Mouse (Mus musculus) right cerebral cortex, postnatal 10 days (tissue): ENCODE data around the gene Gm45233.

Experiments used
- DNase-seq, 2 experiments: peaks; one replicate each; pipeline ENCODE4 v3.0.0; 2021; ENCODE audit warnings: low spot score in 2 of 2

The Gm45233 gene

DNA sequence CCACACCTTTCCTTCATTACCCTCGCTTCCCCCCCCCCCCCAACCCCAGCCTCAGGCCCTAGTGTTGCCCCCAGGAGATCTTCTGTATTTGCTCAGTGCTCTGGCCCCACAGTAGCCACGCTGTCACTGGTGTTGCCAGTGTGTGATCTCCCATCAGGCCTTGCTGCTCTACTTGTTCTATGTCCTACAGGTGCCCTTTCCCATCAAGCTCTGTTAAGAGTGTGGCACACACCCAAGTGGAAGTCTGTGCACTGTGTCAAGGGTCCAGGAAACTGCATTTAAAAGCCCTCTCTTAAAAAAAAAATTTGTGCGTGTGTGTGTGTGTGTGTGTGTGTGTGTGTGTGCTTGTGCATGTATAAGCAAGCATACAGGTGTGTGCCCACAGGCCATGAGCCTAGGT, 4.3 kb downstream of the Gm45233 start:
- DNase-seq = no peak

DNA sequence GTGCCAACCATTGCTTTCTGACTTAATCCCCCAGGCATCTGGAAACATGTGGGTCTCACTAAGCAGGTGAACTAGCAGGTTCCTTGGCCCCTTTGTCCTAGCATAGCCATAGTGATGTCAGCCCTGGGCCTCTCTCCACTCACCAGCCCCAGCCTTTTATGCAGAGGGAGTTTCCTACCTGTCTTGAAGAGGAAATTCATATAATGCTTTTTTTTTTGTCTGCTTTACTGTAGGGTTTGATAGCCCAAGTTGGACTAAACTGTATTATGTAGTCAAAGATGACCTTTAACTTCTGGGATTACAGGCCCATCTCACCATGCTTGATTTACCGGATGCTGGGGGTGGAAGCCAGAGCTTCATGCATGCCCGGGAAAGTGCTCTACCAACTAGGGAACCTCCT, 5.9 kb downstream of the Gm45233 start:
- no peak for DNase-seq

DNA sequence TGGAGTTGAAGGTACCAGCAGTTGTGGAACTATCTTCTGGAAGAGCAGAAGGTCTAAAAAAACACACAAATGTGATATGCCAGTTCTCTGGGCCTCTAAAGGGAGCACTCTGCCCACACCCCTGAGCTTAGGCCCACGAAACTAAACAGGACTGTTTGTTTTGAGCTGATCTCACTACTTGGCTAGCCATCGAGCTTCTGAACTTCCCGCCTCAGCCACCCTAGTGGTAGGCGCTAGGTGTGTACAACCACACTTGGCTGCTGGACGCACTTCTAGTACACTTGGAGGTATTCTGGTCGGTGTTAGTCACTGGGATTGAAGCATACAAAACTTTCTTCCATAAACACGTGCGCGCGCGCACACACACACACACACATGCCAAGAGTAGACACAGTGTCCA, 7.8 kb downstream of the Gm45233 start:
- no peak for DNase-seq

DNA sequence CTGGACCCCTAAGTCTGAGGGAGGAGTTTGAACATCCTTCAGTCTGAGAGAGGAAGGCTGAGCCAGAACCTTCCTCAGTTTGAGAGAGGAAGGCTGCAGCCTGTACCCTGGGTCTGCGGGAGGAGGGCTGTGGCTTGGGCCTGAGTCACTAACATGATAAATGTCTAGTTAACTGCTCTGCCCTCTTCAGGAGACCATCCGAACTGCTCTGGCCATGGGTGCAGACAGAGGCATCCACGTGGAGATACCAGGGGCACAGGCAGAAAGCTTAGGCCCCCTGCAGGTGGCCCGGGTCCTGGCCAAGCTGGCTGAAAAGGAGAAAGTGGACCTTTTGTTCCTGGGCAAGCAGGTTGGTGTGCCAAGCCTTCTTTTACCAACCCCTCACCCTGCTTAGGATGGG, 8.7 kb downstream of the Gm45233 start:
- no peak for DNase-seq

- DNase-seq = no peak
Observed at GRCm38 (mm10) chr7:43453599-43454355, 9.8 kb downstream of the Gm45233 start.

- no peak for DNase-seq
Observed at GRCm38 (mm10) chr7:43454371-43454770, 10.4 kb downstream of the Gm45233 start.

DNA sequence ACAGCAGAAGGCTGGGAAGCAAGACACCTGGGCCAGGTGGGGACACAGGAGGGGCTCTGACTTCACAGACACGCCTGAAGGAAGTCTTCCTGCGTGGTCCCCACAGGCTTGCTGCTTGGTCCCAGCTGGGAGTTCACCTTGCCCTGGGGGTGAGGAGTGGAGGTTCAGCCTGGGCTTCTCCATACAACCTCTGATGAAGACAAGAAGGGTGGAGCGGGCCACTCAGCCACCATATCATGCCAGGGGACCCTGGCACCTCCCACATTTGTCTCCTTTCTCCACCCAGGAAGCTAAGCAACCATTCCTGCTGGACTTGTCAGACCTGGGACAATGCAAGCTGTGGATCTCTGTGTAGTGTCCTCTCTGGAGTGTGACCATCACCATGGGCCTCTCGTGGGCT, 18.9 kb downstream of the Gm45233 start, which contains the start of gene Vsig10l:
Vsig10l (plus strand) TSS at position 301 of the 400 bp plus-strand sequence.
- no peak for DNase-seq

GRCm38 (mm10) chr7:43463976-43464375, 20.0 kb downstream of the Gm45233 start:
- DNase-seq = no peak

- DNase-seq = no peak
Observed at GRCm38 (mm10) chr7:43464864-43465343, 21.0 kb downstream of the Gm45233 start.

DNA sequence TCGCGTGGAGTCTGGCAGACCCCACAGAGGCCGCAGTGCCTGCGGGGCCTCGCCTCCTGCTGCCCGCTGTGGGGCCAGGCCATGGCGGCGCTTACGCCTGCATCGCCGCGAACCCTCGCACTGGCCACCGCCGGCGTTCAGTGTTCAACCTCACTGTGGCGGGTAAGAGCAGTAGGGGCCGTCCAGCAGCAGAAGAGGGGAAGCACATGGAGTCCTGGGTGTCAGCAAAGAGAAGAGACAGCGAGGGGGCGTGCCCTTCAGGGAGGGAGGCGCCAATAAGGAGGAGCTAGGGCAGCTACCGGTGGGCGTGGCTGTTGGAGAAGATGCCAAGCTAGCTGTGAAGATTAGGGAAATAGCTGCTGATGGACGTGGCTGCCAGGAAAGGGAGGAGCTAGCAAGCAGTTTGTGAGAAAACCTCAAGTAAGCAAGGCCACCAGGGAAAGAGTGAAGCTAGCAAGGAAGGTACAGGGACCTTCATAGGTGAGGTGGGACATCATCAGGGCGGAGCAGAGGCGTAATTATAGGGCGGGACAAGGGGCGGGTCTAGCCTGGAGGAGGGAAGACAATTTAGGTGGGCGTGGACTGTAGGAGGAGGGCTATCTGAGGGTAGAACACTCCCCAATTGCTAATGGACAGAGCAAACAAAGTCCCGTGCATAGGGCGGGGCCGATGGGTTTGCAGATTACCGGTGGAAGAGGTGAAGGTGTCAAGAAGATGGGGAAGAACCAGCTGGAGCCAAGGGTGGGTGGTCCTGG, 21.6 kb downstream of the Gm45233 start:
- peak; percentile 91 to 93 for DNase-seq

DNA sequence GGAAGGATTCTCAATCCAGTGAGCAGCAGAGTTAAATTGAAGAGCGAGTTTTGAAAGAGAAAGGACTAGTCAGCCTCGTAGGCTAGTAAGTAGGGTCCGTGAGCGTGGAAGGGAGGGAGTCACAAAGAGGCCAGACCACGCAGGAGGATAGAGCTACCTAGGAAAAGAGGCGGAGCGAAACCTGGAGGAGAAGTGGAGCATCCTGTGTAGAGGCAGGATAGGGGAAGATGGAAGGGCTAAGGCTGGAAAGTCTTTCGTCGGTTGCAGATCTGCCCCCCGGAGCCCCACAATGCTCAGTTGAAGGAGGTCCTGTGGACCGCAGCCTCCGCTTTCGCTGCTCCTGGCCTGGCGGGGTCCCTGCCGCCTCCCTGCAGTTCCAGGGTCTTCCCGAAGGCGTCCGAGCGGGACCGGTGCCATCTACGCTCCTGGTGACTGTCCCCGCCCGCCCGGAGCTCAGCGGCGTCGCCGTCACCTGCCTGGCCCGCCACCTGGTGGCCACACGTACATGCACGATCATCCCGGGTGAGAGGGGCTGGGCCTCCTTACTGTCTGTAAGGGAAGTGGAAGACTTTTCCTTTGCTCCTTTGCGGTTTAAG, 22.3 kb downstream of the Gm45233 start:
- DNase-seq = peak; percentile 86 to 87

DNA sequence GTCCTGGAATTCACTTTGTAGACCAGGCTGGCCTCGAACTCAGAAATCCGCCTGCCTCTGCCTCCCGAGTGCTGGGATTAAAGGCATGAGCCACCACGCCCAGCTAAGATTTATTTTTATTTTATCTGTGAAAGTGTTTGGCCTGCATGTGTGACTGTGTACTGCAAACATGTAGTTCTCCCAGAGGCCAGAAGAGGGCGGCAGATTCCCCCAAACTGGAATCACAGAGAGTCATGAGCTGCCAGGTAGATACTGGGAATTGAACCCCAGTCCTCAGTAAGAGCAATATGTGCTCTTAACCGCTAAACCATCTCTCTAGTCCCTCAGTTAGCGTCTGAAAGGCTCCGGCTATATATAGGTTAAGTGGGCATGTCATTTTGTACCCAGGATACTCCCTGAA, 26.4 kb downstream of the Gm45233 start:
- no peak for DNase-seq

GRCm38 (mm10) chr7:43475706-43476105, 31.8 kb downstream of the Gm45233 start:
- no peak for DNase-seq

DNA sequence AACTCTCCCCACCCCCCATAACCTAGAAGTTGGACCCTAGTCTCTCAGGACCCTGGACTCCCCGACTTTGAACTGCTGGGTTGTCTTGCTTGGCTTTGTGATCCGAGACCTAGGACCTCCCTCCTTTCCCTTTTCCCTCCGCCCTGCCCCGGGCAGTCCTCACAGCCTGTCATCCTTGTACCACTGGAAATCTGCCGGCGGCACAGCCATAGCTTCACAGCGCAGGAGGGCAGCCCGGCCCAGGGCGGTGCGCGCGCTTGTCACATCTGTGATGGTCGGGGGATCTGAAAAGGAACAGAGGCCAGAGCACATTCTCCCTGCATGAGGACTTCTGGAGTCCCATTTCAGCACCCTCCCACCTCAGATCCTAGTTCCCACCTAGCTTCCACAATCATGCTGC, 32.4 kb downstream of the Gm45233 start:
- no peak for DNase-seq

DNA sequence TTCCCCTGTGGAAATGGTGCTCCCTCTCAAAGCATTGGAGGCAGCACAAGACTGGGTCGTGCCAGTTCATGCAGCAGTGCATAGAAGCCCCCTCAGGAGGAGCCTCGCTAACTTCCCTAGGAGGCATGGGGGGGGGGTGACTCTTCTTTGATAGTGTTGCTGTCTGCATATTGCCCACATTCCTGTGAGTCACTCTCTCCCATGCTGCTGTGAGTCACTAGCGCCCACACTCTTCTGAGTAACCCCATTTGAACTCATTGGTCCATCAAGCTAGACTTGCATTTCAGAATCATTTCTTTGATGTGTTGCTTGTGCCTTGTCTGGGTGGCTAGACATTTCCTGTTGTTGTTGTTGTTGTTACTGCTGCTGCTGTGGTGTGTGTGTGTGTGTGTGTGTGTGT, 37.3 kb downstream of the Gm45233 start:
- DNase-seq = peak in 1 of 2 experiments; percentile 72

DNA sequence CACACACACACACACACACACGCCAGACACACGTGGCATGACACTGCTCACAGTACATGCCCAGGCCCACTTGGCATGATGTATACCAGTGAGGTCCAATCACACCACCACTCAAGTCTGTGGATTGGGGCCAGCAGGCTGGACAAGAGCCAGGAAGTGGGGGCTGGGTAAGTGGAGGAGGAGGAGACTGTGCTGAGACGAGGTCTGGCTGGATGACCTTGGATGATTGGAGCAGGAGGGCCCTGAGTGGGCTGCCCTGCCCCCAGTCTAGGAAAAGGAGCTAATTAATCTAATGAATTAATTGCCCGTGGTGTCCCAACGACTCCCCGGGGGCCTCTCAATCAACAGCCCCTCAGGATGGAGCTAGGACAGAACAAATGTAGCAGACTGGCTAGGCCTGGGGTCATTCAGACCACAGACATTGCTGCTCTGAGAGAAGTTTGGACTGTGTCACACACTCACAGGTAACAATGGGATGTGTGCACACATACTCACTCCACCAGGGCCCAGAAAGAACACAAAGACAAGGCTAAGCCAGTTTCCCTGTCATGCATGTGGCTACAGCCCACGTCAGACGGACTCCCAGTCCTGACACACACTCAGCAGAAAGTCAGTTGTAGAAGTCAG, 38.3 kb downstream of the Gm45233 start:
- peak; percentile 68 to 72 for DNase-seq

- no peak for DNase-seq
Observed at GRCm38 (mm10) chr7:43483236-43483635, 39.3 kb downstream of the Gm45233 start.

DNA sequence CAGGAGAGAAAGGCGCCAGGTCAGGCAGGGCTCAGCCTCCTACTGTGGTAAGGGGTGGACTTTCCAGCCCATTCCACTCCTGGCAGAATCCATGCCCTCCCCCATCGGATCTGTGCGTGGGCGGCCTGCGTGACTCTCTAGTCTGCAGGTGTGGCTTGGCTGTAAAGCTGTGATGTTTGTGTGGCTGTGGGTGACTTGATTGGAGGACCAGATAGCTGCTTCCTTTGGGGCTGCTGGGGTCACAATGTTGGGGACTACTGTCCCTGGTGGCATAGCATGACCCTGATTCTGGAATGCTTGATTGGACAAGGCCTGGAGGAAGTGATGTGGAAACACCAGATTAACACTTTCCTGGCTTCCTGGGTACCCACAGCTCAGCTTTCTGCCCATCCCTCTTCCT, 44.7 kb downstream of the Gm45233 start:
- DNase-seq = peak in 1 of 2 experiments; percentile 62

- DNase-seq = peak in 1 of 2 experiments; percentile 56
Observed at GRCm38 (mm10) chr7:43489631-43490125, 45.8 kb downstream of the Gm45233 start, which contains the start of gene Iglon5. Gene Iglon5, minus strand, starts transcription at chr7:43490075.

- peak; percentile 89 for DNase-seq
Observed at GRCm38 (mm10) chr7:43490182-43490584, 46.3 kb downstream of the Gm45233 start.

GRCm38 (mm10) chr7:43490861-43491260, 46.9 kb downstream of the Gm45233 start:
- DNase-seq = no peak
